Mouse (Mus musculus) stomach, adult 2 months (tissue): ENCODE data around the gene Optc. TPM values are rescaled to one million over a fixed set of nuclear protein-coding genes. Genes with fewer than 3 reads are reported as not detected.

Source experiments
- polyA plus RNA-seq: library from polyadenylated mRNA; depleted of rRNA; stranded (reverse); fragments of >200 nt; gene quantifications from 2 replicates; pipeline ENCODE4 v1.2.3, GENCODE M21; 2012; rRNA removed

Optc gene
- 15.5 and 23.9 TPM in 2 replicates for polyA plus RNA-seq

DNA sequence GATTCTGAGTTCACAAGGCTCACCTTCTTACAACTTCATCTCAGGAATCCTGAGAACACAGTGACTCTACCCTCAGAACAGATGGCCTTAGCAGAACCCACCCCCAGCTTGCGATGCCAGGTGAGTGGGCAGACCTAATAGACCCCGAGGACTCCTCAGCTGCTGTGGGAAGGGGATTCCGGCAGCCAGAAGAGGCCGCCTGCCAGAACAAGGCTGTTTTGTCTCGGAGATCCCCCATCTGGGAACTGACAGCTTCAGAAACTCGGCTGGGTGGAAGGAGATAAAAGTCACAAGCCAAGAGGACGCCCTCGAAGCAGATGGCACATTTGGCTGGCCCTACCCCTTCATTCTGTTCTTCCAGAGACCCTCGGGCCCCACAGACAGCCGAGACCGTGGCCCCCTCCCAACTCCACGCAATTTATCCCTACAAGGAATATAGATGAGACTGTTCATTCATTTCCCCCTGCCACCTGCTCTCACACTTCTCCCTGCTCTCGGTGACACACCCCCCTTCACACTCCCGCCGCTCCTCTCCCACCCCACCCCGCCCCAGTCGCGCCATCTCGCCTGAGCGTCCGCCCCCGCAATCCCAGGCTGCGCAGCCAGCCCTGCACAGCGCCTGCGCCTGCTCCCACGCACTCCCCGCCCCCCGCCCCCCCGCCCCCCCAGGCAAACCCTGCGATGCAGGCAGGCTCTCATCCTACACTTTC lies at the start of gene Optc:
Optc (minus strand) TSS at position 51 of the 710 bp plus-strand sequence.

DNA sequence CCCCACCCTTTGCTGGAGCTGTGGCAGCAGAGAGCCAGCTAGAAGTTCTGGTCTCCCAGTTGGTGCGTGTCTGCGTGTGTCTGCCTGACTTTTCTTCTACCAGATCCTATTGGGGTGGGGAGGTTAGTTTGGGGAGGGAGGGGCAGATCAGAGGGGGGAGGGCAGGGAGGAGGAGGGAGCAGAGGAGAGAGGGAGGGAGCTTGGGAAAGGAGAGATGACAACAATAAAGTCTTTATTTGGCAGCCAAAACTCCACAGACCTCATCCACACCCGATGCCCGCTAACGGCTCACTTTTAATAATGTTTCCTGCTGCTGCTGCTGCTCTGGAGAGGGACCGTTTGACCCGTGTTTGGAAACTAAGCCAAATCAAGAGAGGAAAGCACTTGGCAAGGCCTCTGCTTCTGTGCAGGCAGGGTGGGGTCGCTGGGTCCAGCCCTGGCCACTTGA lies 13.5 kb upstream of the Optc start, which contains the start of gene Prelp:
Prelp (minus strand) TSS at position 111 of the 448 bp plus-strand sequence.

Other genes with a start within 250 kb of the Optc start
- 0.10 and 0.13 TPM in 2 replicates for gene Zbed6, start 247.1 kb downstream of the Optc start, polyA plus RNA-seq
- 0.35 and 0.55 TPM in 2 replicates for gene Gm38394, start 246.7 kb downstream of the Optc start, polyA plus RNA-seq
- 0.45 and 0.58 TPM in 2 replicates for gene Lax1, start 217.9 kb downstream of the Optc start, polyA plus RNA-seq
- gene Atp2b4, start 107.0 kb downstream of the Optc start, polyA plus RNA-seq, result 4.3 and 7.4 TPM in 2 replicates
- gene Prelp, start 13.4 kb upstream of the Optc start, polyA plus RNA-seq, result 21.0 and 25.3 TPM in 2 replicates
- 1.8 and 2.7 TPM in 2 replicates for gene Fmod, start 129.3 kb upstream of the Optc start, polyA plus RNA-seq
- gene Btg2, start 171.1 kb upstream of the Optc start, polyA plus RNA-seq, result 54.6 and 60.1 TPM in 2 replicates
- gene Chit1, start 203.2 kb upstream of the Optc start, polyA plus RNA-seq, result 36.1 and 38.3 TPM in 2 replicates